Mouse (Mus musculus) CH12.LX (cell line): ENCODE results near the gene Grrp1. TPM values are rescaled to one million over a fixed set of nuclear protein-coding genes. Genes with fewer than 3 reads are reported as not detected.

ENCODE experiments used
- DNase-seq: peaks from one replicate; pipeline ENCODE4 v3.0.0-alpha.2; 2013; ENCODE audit errors: extremely low read depth
- H3K27ac ChIP-seq: 2 replicates; pipeline ENCODE4 v1.5.1; 2012; ENCODE audit warnings: low read depth, mild to moderate bottlenecking, control low read depth, moderate library complexity; ENCODE audit not compliant: insufficient read depth
- H3K27me3 ChIP-seq: replicated peaks from 2 replicates; pipeline ENCODE3; 2012; ENCODE audit warnings: inconsistent platforms
- H3K36me3 ChIP-seq, 2 experiments: replicated peaks in 1 of 2; 2 replicates each; pipeline versions ENCODE3 to v1.6.1; 2012; ENCODE audit warnings: inconsistent platforms in 1 of 2, low read length in 1 of 2, mild to moderate bottlenecking in 1 of 2, mixed read lengths in 1 of 2, moderate library complexity in 1 of 2; ENCODE audit not compliant: control insufficient read depth in 1 of 2, insufficient read depth in 1 of 2
- H3K4me1 ChIP-seq, 2 experiments: 2 replicates each; pipeline ENCODE4 v1.6.1; 2012; ENCODE audit warnings: inconsistent platforms in 1 of 2, moderate library complexity in 1 of 2; ENCODE audit not compliant: insufficient read depth in 2 of 2, control insufficient read depth in 1 of 2
- H3K4me2 ChIP-seq: 2 replicates; pipeline ENCODE4 v1.6.1; 2012; ENCODE audit warnings: low read depth, mild to moderate bottlenecking, control low read depth; ENCODE audit not compliant: poor library complexity, insufficient read depth, severe bottlenecking
- H3K4me3 ChIP-seq, 3 experiments: fragments of 150-350 bp in 1 of 3; sonication (generic) in 1 of 3; replicated peaks in 1 of 3; 2 replicates each; pipeline versions ENCODE3 to v1.5.1; 2011 to 2012; ENCODE audit warnings: low read depth in 2 of 3, low read length in 2 of 3, mild to moderate bottlenecking in 2 of 3, moderate library complexity in 2 of 3, control low read depth in 1 of 3, improper control_type of control experiment in 1 of 3, inconsistent platforms in 1 of 3, mixed read lengths in 1 of 3; ENCODE audit not compliant: poor library complexity in 1 of 3
- H3K79me2 ChIP-seq: replicated peaks from 2 replicates; pipeline ENCODE4 v1.6.1; 2012; ENCODE audit warnings: mild to moderate bottlenecking, moderate library complexity; ENCODE audit not compliant: control insufficient read depth, poor library complexity, insufficient read depth, severe bottlenecking; ENCODE audit errors: extremely low read depth
- H3K9ac ChIP-seq: 2 replicates; pipeline ENCODE4 v1.6.1; 2012; ENCODE audit warnings: low read depth, mild to moderate bottlenecking, control low read depth, moderate library complexity; ENCODE audit not compliant: insufficient read depth
- H3K9me3 ChIP-seq: replicated peaks from 2 replicates; pipeline ENCODE3; 2012; ENCODE audit warnings: low read length, inconsistent platforms, mixed read lengths
- CHD1 ChIP-seq: IDR thresholded peaks from 2 replicates; pipeline ENCODE4 v1.6.1; 2012; ENCODE audit warnings: low read depth, low read length, improper control_type of control experiment, inconsistent platforms
- CHD2 ChIP-seq: IDR thresholded peaks from 2 replicates; pipeline ENCODE4 v1.6.1; 2011; ENCODE audit warnings: low read length, improper control_type of control experiment
- CTCF ChIP-seq, 2 experiments: IDR thresholded peaks in 1 of 2; conservative IDR thresholded peaks in 1 of 2; 2 replicates each; pipeline ENCODE4 v1.5.1; 2011 to 2012; ENCODE audit warnings: low read depth in 2 of 2, low read length in 2 of 2, improper control_type of control experiment in 1 of 2, inconsistent platforms in 1 of 2, mild to moderate bottlenecking in 1 of 2, moderate library complexity in 1 of 2
- ELF1 ChIP-seq: IDR thresholded peaks from 2 replicates; pipeline ENCODE4 v1.6.1; 2014; ENCODE audit warnings: low read depth, mild to moderate bottlenecking, inconsistent platforms, low read length, improper control_type of control experiment
- GABPA ChIP-seq: IDR thresholded peaks from 2 replicates; pipeline ENCODE4 v1.6.1; 2012; ENCODE audit warnings: low read depth, low read length, improper control_type of control experiment, inconsistent platforms; ENCODE audit not compliant: insufficient replicate concordance
- HCFC1 ChIP-seq: IDR thresholded peaks from 2 replicates; pipeline ENCODE4 v1.6.1; 2012; ENCODE audit warnings: low read depth, mild to moderate bottlenecking, inconsistent platforms, low read length, improper control_type of control experiment
- IRF4 ChIP-seq: IDR thresholded peaks from 2 replicates; pipeline ENCODE4 v1.6.1; 2014; ENCODE audit warnings: low read depth, mild to moderate bottlenecking, inconsistent platforms, low read length, improper control_type of control experiment
- JUN ChIP-seq: IDR thresholded peaks from 2 replicates; pipeline ENCODE4 v1.6.1; 2011; ENCODE audit warnings: low read depth, mild to moderate bottlenecking, low read length, improper control_type of control experiment, moderate library complexity; ENCODE audit not compliant: insufficient read depth
- JUND ChIP-seq: conservative IDR thresholded peaks from 2 replicates; pipeline ENCODE4 v1.6.1; 2011; ENCODE audit warnings: low read depth, low read length, improper control_type of control experiment
- KAT2A ChIP-seq: IDR thresholded peaks from 2 replicates; pipeline ENCODE4 v1.6.1; 2012; ENCODE audit warnings: low read length, improper control_type of control experiment, inconsistent platforms; ENCODE audit not compliant: insufficient replicate concordance
- MAFK ChIP-seq: IDR thresholded peaks from 2 replicates; pipeline ENCODE4 v1.6.1; 2011; ENCODE audit warnings: low read length, improper control_type of control experiment; ENCODE audit not compliant: insufficient replicate concordance
- MAX ChIP-seq: IDR thresholded peaks from 2 replicates; pipeline ENCODE4 v1.6.1; 2011; ENCODE audit warnings: low read length, improper control_type of control experiment
- MAZ ChIP-seq: IDR thresholded peaks from 2 replicates; pipeline ENCODE4 v1.6.1; 2012; ENCODE audit warnings: low read depth, mild to moderate bottlenecking, inconsistent platforms, low read length, improper control_type of control experiment, moderate library complexity
- MEF2A ChIP-seq: IDR thresholded peaks from 2 replicates; pipeline ENCODE4 v1.6.1; 2014; ENCODE audit warnings: low read depth, mild to moderate bottlenecking, inconsistent platforms, low read length, improper control_type of control experiment, borderline replicate concordance
- MXI1 ChIP-seq: IDR thresholded peaks from 2 replicates; pipeline ENCODE4 v1.6.1; 2011; ENCODE audit warnings: mild to moderate bottlenecking, low read depth, low read length, improper control_type of control experiment
- MYC ChIP-seq: IDR thresholded peaks from 2 replicates; pipeline ENCODE4 v1.6.1; 2011; ENCODE audit warnings: low read depth, mild to moderate bottlenecking, improper control_type of control experiment, low read length
- NELFE ChIP-seq: IDR thresholded peaks from 2 replicates; pipeline ENCODE4 v1.6.1; 2011; ENCODE audit warnings: low read depth, low read length, improper control_type of control experiment
- NRF1 ChIP-seq: IDR thresholded peaks from 2 replicates; pipeline ENCODE4 v1.6.1; 2014; ENCODE audit warnings: low read depth, mild to moderate bottlenecking, inconsistent platforms, low read length, improper control_type of control experiment, moderate library complexity
- PAX5 ChIP-seq: IDR thresholded peaks from 2 replicates; pipeline ENCODE4 v1.6.1; 2012; ENCODE audit warnings: low read length, inconsistent platforms, mixed read lengths
- RAD21 ChIP-seq: IDR thresholded peaks from 2 replicates; pipeline ENCODE4 v1.6.1; 2011; ENCODE audit warnings: low read depth, mild to moderate bottlenecking, low read length, improper control_type of control experiment, moderate library complexity
- RCOR1 ChIP-seq: conservative IDR thresholded peaks from 2 replicates; pipeline ENCODE4 v1.6.1; 2012; ENCODE audit warnings: low read depth, mild to moderate bottlenecking, inconsistent platforms, low read length, improper control_type of control experiment
- SIN3A ChIP-seq: IDR thresholded peaks from 2 replicates; pipeline ENCODE4 v1.6.1; 2012; ENCODE audit warnings: low read length, improper control_type of control experiment, inconsistent platforms
- SMC3 ChIP-seq: IDR thresholded peaks from 2 replicates; pipeline ENCODE4 v1.6.1; 2011; ENCODE audit warnings: low read depth, low read length, improper control_type of control experiment
- TBP ChIP-seq: conservative IDR thresholded peaks from 2 replicates; pipeline ENCODE4 v1.6.1; 2011; ENCODE audit warnings: low read depth, low read length, improper control_type of control experiment
- TCF12 ChIP-seq: IDR thresholded peaks from 2 replicates; pipeline ENCODE4 v1.6.1; 2014; ENCODE audit warnings: low read depth, mild to moderate bottlenecking, inconsistent platforms, low read length, improper control_type of control experiment
- UBTF ChIP-seq: IDR thresholded peaks from 2 replicates; pipeline ENCODE4 v1.6.1; 2012; ENCODE audit warnings: low read depth, mild to moderate bottlenecking, inconsistent platforms, low read length, improper control_type of control experiment, moderate library complexity
- USF2 ChIP-seq: conservative IDR thresholded peaks from 2 replicates; pipeline ENCODE4 v1.6.1; 2011; ENCODE audit warnings: low read depth, low read length, improper control_type of control experiment
- ZC3H11A ChIP-seq: IDR thresholded peaks from 2 replicates; pipeline ENCODE4 v1.6.1; 2012; ENCODE audit warnings: low read depth, mild to moderate bottlenecking, inconsistent platforms, low read length, improper control_type of control experiment
- ZMIZ1 ChIP-seq: IDR thresholded peaks from 2 replicates; pipeline ENCODE4 v1.6.1; 2012; ENCODE audit warnings: low read depth, mild to moderate bottlenecking, inconsistent platforms, low read length, improper control_type of control experiment
- dilution Hi-C: fragments of 300-500 bp; cut with MboI; formaldehyde crosslinking; loops from 2 replicates; pipeline ENCODE4 v1.14.3; 2020; ENCODE audit warnings: low sequenced_read_pairs; ENCODE audit not compliant: extremely low pct_unique_long_range_greater_than_20kb, extremely low pct_ligation_motif_present
- in situ Hi-C: fragments of 300-500 bp; cut with MboI; formaldehyde crosslinking; loops from 3 replicates; pipeline ENCODE4 v1.14.3; 2019; ENCODE audit warnings: low sequenced_read_pairs, low pct_ligation_motif_present, low pct_unique_long_range_greater_than_20kb, mixed read lengths
- polyA plus RNA-seq: library from polyadenylated mRNA; unstranded; fragments of >175 nt; gene quantifications from 2 replicates; pipeline ENCODE4 v1.2.1, GENCODE M21; 2012; ENCODE audit warnings: low read depth; ENCODE audit not compliant: insufficient read length
- total RNA-seq, 2 experiments: library from RNA; depleted of rRNA; stranded (reverse); fragments of 300-350 nt in 1 of 2; fragments of >200 nt in 1 of 2; gene quantifications; 2 replicates each; pipeline ENCODE4 v1.2.3; 2012 to 2014

The Grrp1 gene
- total and polyA plus RNA-seq, 3 experiments: not detected

DNA sequence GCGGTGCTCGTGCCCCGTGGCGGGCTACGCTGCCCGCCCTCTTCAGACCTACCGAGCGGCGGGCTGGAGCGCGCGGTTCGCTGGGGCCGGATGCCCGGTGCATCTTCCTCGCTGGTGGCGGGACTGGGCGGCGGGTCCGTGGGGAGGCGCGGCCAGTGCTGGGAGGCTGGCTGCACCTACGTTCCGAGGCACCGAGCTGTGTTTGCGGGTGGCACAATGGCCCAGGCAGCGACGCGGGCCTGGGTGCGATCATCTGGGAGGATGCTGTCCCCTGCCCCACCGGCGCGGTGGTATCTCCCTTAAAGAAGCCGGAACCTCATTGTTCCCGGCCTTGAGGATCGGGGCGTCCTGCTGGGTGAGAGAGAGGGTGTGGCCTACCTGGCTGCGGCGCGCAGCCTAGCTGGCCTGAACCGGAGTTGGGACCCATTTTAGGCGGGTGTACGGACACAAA, 33.7 kb upstream of the Grrp1 start, which contains the start of gene Pdik1l:
Gene Pdik1l, minus strand, starts transcription at position 321 of the 451 bp plus-strand sequence.
- dilution Hi-C loops (no loop called here), in situ Hi-C loops (loop anchor here (5.0 kb wide), 1 partner anchor 40 kb away; the partner anchor contains the start of genes Gm30191 and Zfp593)
- TF ChIP-seq NRF1 (no peak), MYC (0 out of 2 replicates have a peak, but pooled peaks have one; percentile 3), MXI1 (peak; percentile 9; the same call in 1 of the 2 replicates), USF2 (no peak), CHD1 (peak; percentile 77), SIN3A (peak; percentile 72), KAT2A (0 out of 2 replicates have a peak, but pooled peaks have one; percentile 44), RCOR1 (no peak), ZC3H11A (no peak), UBTF (peak; percentile 33; the same call in 1 of the 2 replicates), ELF1 (peak; percentile 60), MAX (peak; percentile 13; the same call in 1 of the 2 replicates), ZMIZ1 (no peak)
- Histone ChIP-seq H3K27ac (peak within 1 kb of the TSS; percentile 89), H3K36me3 (peaks cover 4 to 22% of the 10 kb centered on the region in 2 experiments), H3K27me3 (no peaks in the 10 kb centered on the region), H3K9ac (peak within 1 kb of the TSS; percentile 86), H3K9me3 (no peaks in the 10 kb centered on the region), H3K4me3 (peak within 1 kb of the TSS; percentile 79 to 99 (median 96)), H3K4me1 (peaks cover 0 to 25% of the 10 kb centered on the region in 2 experiments; a peak in 2 of 4 replicates), H3K79me2 (peaks cover 18% of the 10 kb centered on the region), H3K4me2 (peak within 1 kb of the TSS; percentile 82)
- DNase-seq: peak; percentile 75

DNA sequence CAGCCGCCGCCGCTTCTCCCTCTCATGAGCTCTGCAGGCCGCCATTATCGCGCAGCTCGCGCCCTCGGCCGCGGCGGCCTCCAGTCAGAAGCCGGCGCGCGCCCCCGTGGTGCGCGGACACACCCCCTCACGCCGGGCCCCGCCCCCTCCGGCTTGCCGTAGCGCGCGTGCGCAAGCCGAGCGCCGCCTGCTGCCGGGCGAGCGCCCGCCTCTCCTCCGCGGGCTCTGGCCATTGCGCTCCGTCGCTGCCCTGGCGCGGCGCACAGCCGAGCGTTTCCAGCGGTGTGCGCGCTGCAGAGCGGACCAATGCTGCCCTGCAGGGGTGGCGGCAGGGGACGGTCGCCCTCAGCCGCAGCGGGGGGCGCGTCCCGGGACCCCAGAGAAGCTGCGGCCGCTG, 33.3 kb upstream of the Grrp1 start:
- Histone ChIP-seq H3K27ac (peak overlapping the region; percentile 89), H3K4me1 (peaks cover 0 to 25% of the 10 kb centered on the region in 2 experiments; a peak in 2 of 4 replicates), H3K9me3 (no peaks in the 10 kb centered on the region), H3K9ac (peak overlapping the region; percentile 86), H3K4me3 (peak overlapping the region; percentile 79 to 99 (median 96)), H3K4me2 (peak overlapping the region; percentile 2; the same call in 1 of the 2 replicates), H3K27me3 (no peaks in the 10 kb centered on the region), H3K79me2 (peaks cover 18% of the 10 kb centered on the region), H3K36me3 (peaks cover 4 to 27% of the 10 kb centered on the region in 2 experiments)
- DNase-seq: peak; percentile 81
- dilution Hi-C loops (no loop called here), in situ Hi-C loops (loop anchor here (5.0 kb wide), 1 partner anchor 40 kb away; the partner anchor contains the start of genes Gm30191 and Zfp593)
- no peak for TF ChIP-seq ZC3H11A
- no peak for TF ChIP-seq MAFK
- no peak for TF ChIP-seq SMC3
- TF ChIP-seq CHD2: no peak
- no peak for TF ChIP-seq CTCF (conservative IDR thresholded peaks at IDR 0.05 in 1 of 2, IDR thresholded peaks at IDR 0.05 in 1 of 2; ENCODE audit: low read depth in 2 of 2, low read length in 2 of 2)
- TF ChIP-seq SIN3A: peak; percentile 77
- TF ChIP-seq UBTF: no peak; the same call in 1 of the 2 replicates
- TF ChIP-seq RAD21: no peak
- no peak for TF ChIP-seq JUN
- peak; percentile 93 for TF ChIP-seq NRF1
- TF ChIP-seq JUND: no peak
- no peak for TF ChIP-seq USF2
- peak; percentile 50; the same call in 1 of the 2 replicates for TF ChIP-seq MYC
- no peak; the same call in 1 of the 2 replicates for TF ChIP-seq GABPA
- peak; percentile 56; the same call in 1 of the 2 replicates for TF ChIP-seq MEF2A
- peak; percentile 85 for TF ChIP-seq NELFE
- TF ChIP-seq MAX: 0 out of 2 replicates have a peak, but pooled peaks have one; percentile 24
- peak; percentile 65 for TF ChIP-seq ELF1
- TF ChIP-seq MAZ: no peak
- 0 out of 2 replicates have a peak, but pooled peaks have one; percentile 21 for TF ChIP-seq TBP
- TF ChIP-seq HCFC1: peak; percentile 65
- peak; percentile 12; the same call in 1 of the 2 replicates for TF ChIP-seq IRF4
- TF ChIP-seq MXI1: peak; percentile 92
- TF ChIP-seq TCF12: peak; percentile 83
- no peak for TF ChIP-seq PAX5
